Mouse (Mus musculus): ENCODE measurements around the gene Zscan4f. TPM values are rescaled to one million over a fixed set of nuclear protein-coding genes. Genes with fewer than 3 reads are reported as not detected.

The Zscan4f gene
- not detected for total RNA-seq (2023)

DNA sequence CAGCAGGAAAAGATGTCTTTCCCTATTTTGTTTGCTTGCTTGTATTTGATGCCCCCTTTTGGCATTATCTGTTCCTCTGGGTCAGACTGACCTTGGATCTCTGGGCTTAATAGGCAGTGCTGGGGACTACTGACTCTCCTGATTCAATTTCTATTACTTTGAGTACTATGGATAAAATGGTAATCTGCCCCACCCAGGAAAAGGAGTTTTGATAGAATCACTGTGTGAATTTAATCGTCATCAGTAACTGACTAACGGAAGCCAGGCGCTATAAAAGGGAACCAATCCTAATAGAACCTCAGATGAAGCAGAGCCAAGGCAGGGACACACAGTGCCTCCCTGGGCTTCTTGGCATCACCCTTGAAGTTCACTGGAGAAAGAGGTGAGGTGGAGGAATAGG, at the start of gene Zscan4f:
Zscan4f (plus strand) TSS at position 301 of the 400 bp plus-strand sequence.

Other genes starting within 250 kb of the Zscan4f start
- not detected for gene Zscan4d, start 231.8 kb upstream of the Zscan4f start, total RNA-seq (2023)
- not detected for gene Zscan4e, start 87.2 kb upstream of the Zscan4f start, total RNA-seq (2023)
- gene Zscan4-ps2, start 116.4 kb downstream of the Zscan4f start, total RNA-seq (2023), result not detected
- not detected for gene Zscan4-ps3, start 211.4 kb downstream of the Zscan4f start, total RNA-seq (2023)

Data from CD8-positive naive resting alpha-beta T cell, adult 57 days (primary cell).